Mouse (Mus musculus): ENCODE data around the gene Nlrp10. TPM values are rescaled to one million over a fixed set of nuclear protein-coding genes. Genes with fewer than 3 reads are reported as not detected.

Gene Nlrp10
- total and polyA plus RNA-seq, 3 experiments, result 0.02 to 0.61 (median 0.17) TPM

GRCm38 (mm10) chr7:108894320-108894719 lies 35.7 kb downstream of the Nlrp10 start, which contains the start of gene Olfr519:
Olfr519 (minus strand) TSS chr7:108894420.
- no peak for DNase-seq

- no peak for DNase-seq
Measured at GRCm38 (mm10) chr7:108884906-108885305, 45.1 kb downstream of the Nlrp10 start, which contains the start of gene Olfr518. Olfr518 (minus strand) TSS chr7:108885006.

- DNase-seq, result no peak
Measured at GRCm38 (mm10) chr7:108872279-108872678, 57.7 kb downstream of the Nlrp10 start, which contains the start of gene Olfr517. Olfr517 (minus strand) TSS chr7:108872379.

Other genes starting within 250 kb of the Nlrp10 start
- not detected for gene Olfr512, start 216.9 kb downstream of the Nlrp10 start, total RNA-seq (2021)
- gene Olfr512, start 216.9 kb downstream of the Nlrp10 start, polyA plus RNA-seq (2012; rRNA removed), result not detected in 2 replicates
- gene Olfr513, start 179.2 kb downstream of the Nlrp10 start, total RNA-seq (2021), result not detected
- not detected in 2 replicates for gene Olfr513, start 179.2 kb downstream of the Nlrp10 start, polyA plus RNA-seq (2012; rRNA removed)
- gene Olfr514, start 104.2 kb downstream of the Nlrp10 start, total RNA-seq (2021), result not detected
- gene Olfr514, start 104.2 kb downstream of the Nlrp10 start, polyA plus RNA-seq (2012; rRNA removed), result not detected in 2 replicates
- gene Olfr516, start 79.6 kb downstream of the Nlrp10 start, total RNA-seq (2021), result not detected
- gene Olfr516, start 79.6 kb downstream of the Nlrp10 start, polyA plus RNA-seq (2012; rRNA removed), result not detected in 2 replicates
- gene Olfr517, start 57.8 kb downstream of the Nlrp10 start, total RNA-seq (2021), result not detected
- gene Olfr517, start 57.8 kb downstream of the Nlrp10 start, polyA plus RNA-seq (2012; rRNA removed), result not detected in 2 replicates
- gene Olfr518, start 45.2 kb downstream of the Nlrp10 start, total RNA-seq (2021), result not detected
- not detected in 2 replicates for gene Olfr518, start 45.2 kb downstream of the Nlrp10 start, polyA plus RNA-seq (2012; rRNA removed)
- not detected for gene Olfr519, start 35.8 kb downstream of the Nlrp10 start, total RNA-seq (2021)
- not detected in 2 replicates for gene Olfr519, start 35.8 kb downstream of the Nlrp10 start, polyA plus RNA-seq (2012; rRNA removed)
- gene Eif3f, start 4.2 kb upstream of the Nlrp10 start, total RNA-seq (2021), result 100 to 1,000 TPM; 118 to 158 TPM
- 634 and 641 TPM in 2 replicates for gene Eif3f, start 4.2 kb upstream of the Nlrp10 start, polyA plus RNA-seq (2012; rRNA removed)
- 10 to 100 TPM; 25.9 to 41.5 TPM for gene Tub, start 20.2 kb upstream of the Nlrp10 start, total RNA-seq (2021)
- gene Tub, start 20.2 kb upstream of the Nlrp10 start, polyA plus RNA-seq (2012; rRNA removed), result 13.1 and 26.2 TPM in 2 replicates
- 10 to 100 TPM; 39.6 to 63.7 TPM for gene Ric3, start 153.2 kb upstream of the Nlrp10 start, total RNA-seq (2021)
- gene Ric3, start 153.2 kb upstream of the Nlrp10 start, polyA plus RNA-seq (2012; rRNA removed), result 98.5 and 106 TPM in 2 replicates
- gene Lmo1, start 245.0 kb upstream of the Nlrp10 start, total RNA-seq (2021), result 1 to 10 TPM; 4.9 to 9.0 TPM
- gene Lmo1, start 245.0 kb upstream of the Nlrp10 start, polyA plus RNA-seq (2012; rRNA removed), result 12.1 and 29.5 TPM in 2 replicates